ENCODE assay signal across 22 mouse cellular contexts in the genomic region with DNA sequence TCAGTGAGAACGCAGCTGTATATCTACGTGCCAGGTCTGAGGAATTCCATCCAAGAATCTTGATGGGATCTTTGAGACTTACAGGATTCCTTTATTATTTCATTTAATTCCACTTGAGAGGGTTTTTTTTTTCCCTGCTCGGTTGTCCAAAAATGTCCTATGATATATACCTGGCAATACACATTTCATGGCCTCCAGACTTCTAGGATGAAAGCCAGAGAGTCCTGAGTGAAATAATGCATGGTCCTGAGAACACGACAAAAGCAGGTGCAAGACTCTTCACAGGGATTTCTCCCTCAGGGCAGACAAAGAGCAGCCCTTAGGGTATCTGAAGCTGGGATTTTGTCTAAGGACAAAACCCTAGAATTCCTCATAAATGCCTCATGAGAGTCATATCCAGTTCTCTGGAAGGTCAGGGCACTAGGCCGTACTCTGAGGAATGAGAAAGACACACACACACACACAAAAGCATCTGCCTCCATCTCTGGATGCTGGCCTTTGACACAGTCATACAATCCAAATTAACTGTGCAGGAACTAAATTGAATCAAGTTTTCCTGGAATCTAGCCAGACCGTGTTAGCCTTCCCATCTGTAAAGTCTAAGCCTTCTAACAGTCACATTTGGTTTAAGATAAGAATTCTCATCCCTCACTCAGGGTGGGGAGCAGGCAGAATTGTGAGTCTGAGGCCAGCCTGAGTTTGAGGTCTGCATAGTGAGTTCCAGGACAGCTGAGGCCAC. TPM values are rescaled to one million over a fixed set of nuclear protein-coding genes. Genes with fewer than 3 reads are reported as not detected.
DNase-seq lines count a peak whose midpoint lies in the region; ATAC-seq and TF ChIP-seq lines count a peak whose summit lies in the region.
"Had no signal": no experiment of that assay in that cellular context is flagged by ENCODE, and none has a peak within 500 bp of the region (broad histone marks: within the 10 kb centered on the region; RNA-seq: fewer than 3 reads in every experiment).

No protein-coding gene starts in this region.

- intact Hi-C loops in heart, postnatal 25 days (cut with DNase I) = no loop called here

- no peaks in the 10 kb centered on the region for H3K4me1 ChIP-seq in lung, embryonic 14.5 days (ENCODE audit: insufficient read depth)
- H3K4me1 ChIP-seq in heart, embryonic 13.5 days = no peaks in the 10 kb centered on the region
- H3K4me1 ChIP-seq: midbrain, embryonic 15.5 days; neural tube, embryonic 12.5 days had no signal

- peak; percentile 49; the same call in 1 of the 2 replicates for ATAC-seq in lung, embryonic 14.5 days (ENCODE audit: insufficient read depth)
- ATAC-seq in heart, embryonic 13.5 days (ENCODE audit: extremely low read depth, insufficient number of reproducible peaks, low FRiP score, low TSS enrichment) = no peak
- ATAC-seq in megakaryocyte, adult 5-6 weeks (ENCODE audit: poor library complexity, severe bottlenecking) = no peak
- ATAC-seq: activated CD4-positive, CD25-positive, alpha-beta regulatory T cell, adult 4 months; forebrain, embryonic 16.5 days; hindbrain, embryonic 16.5 days; midbrain, embryonic 15.5 days had no signal

- H3K9me3 ChIP-seq in lung, embryonic 14.5 days (ENCODE audit: low read depth, low read length) = no peaks in the 10 kb centered on the region
- no peaks in the 10 kb centered on the region for H3K9me3 ChIP-seq in heart, embryonic 13.5 days
- H3K9me3 ChIP-seq: G1E; midbrain, embryonic 15.5 days; neural tube, embryonic 12.5 days had no signal

- H3K4me2 ChIP-seq in lung, embryonic 14.5 days = no peak overlapping the region
- H3K4me2 ChIP-seq in heart, embryonic 13.5 days = no peak overlapping the region
- H3K4me2 ChIP-seq: midbrain, embryonic 15.5 days; neural tube, embryonic 12.5 days had no signal

- no peak overlapping the region for H3K9ac ChIP-seq in lung, embryonic 14.5 days
- H3K9ac ChIP-seq in heart, embryonic 13.5 days = no peak overlapping the region
- H3K9ac ChIP-seq: liver, embryonic 14.5 days; midbrain, embryonic 15.5 days; neural tube, embryonic 12.5 days had no signal

- H3K36me3 ChIP-seq in lung, embryonic 14.5 days (ENCODE audit: insufficient read depth) = no peaks in the 10 kb centered on the region
- H3K36me3 ChIP-seq in heart, embryonic 13.5 days = no peaks in the 10 kb centered on the region
- H3K36me3 ChIP-seq: G1E; midbrain, embryonic 15.5 days; neural tube, embryonic 12.5 days had no signal

- peak; percentile 3 to 14 for DNase-seq in heart, adult 9 months (ENCODE audit: low spot score in 2 of 2)
- no peak for DNase-seq in heart, postnatal 25 days (ENCODE audit: low spot score)
- DNase-seq in lung, embryonic 14.5 days = peak; percentile 77
- DNase-seq in lung, postnatal 10 days = no peak
- no peak for DNase-seq in frontal cortex, postnatal 10 days (ENCODE audit: low spot score in 2 of 2)
- DNase-seq in layer of hippocampus, adult 9-11 months = no peak
- DNase-seq: cerebellum, adult 8-10 months; gastrocnemius, postnatal 25 days; lung, postnatal 36 days; retina, postnatal 1 day had no signal

- no peaks in the 10 kb centered on the region for H3K27me3 ChIP-seq in lung, embryonic 14.5 days (ENCODE audit: insufficient read depth, low read length)
- no peaks in the 10 kb centered on the region for H3K27me3 ChIP-seq in heart, embryonic 13.5 days (replicated peaks)
- H3K27me3 ChIP-seq: midbrain, embryonic 15.5 days; neural tube, embryonic 12.5 days had no signal

- no peak overlapping the region for H3K4me3 ChIP-seq in lung, embryonic 14.5 days (ENCODE audit: low read depth, low read length)
- no peak overlapping the region for H3K4me3 ChIP-seq in heart, embryonic 13.5 days
- H3K4me3 ChIP-seq: layer of hippocampus, adult 2 months; midbrain, embryonic 15.5 days; neural tube, embryonic 12.5 days had no signal

- WGBS in lung, embryonic 14.5 days = 63% methylated on average over 6 of the region's 6 CpGs
- WGBS in heart, embryonic 13.5 days = 64% methylated on average over 6 of the region's 6 CpGs

- no peak for TF ChIP-seq CTCF in lung, embryonic 14.5 days (IDR thresholded peaks at IDR 0.05; ENCODE audit: low read depth)

- H3K27ac ChIP-seq in lung, embryonic 14.5 days (ENCODE audit: low read depth) = 0 out of 2 replicates have a peak overlapping the region, but pooled peaks have one; percentile 2
- H3K27ac ChIP-seq in heart, embryonic 13.5 days (replicated peaks) = peak overlapping the region; percentile 42
- H3K27ac ChIP-seq: layer of hippocampus, adult 2 months; liver, embryonic 14.5 days; midbrain, embryonic 15.5 days; neural tube, embryonic 12.5 days had no signal

RNA-seq across cellular contexts. Expression of gene Supt20, which starts 34.5 kb away (rescaled TPM):
- 10 to 100 TPM; 18.4 to 18.9 TPM for total RNA-seq in heart, postnatal 25 days (2021)
- polyA plus RNA-seq in lung, embryonic 14.5 days (2014; fragmentation: Nextera tagmentation; extraction: Ambion mirVana) = 103 and 106 TPM in 2 replicates
- 61.4 and 61.9 TPM in 2 replicates for polyA plus RNA-seq in heart, embryonic 13.5 days (2015; fragmentation: Nextera tagmentation; extraction: Ambion mirVana)
- 60.1 and 66.0 TPM in 2 replicates for total RNA-seq in megakaryocyte, adult 5-6 weeks (2015)
- total RNA-seq in megakaryocyte, adult 5-6 weeks (2017) = 39.4 and 40.6 TPM in 2 replicates

RNA-seq across cellular contexts. Expression of gene Gm21958, which starts 56.1 kb away (rescaled TPM):
- total RNA-seq in heart, postnatal 25 days (2021) = not detected
- polyA plus RNA-seq in lung, embryonic 14.5 days (2014; fragmentation: Nextera tagmentation; extraction: Ambion mirVana) = 1.7 TPM in 1 of 2 replicates, not detected in the other
- polyA plus RNA-seq in heart, embryonic 13.5 days (2015; fragmentation: Nextera tagmentation; extraction: Ambion mirVana) = 0.32 and 0.48 TPM in 2 replicates
- not detected in 2 replicates for total RNA-seq in megakaryocyte, adult 5-6 weeks (2015)
- total RNA-seq in megakaryocyte, adult 5-6 weeks (2017) = not detected in 2 replicates
- total RNA-seq: G1E; gastrocnemius, postnatal 25 days; layer of hippocampus, adult 2 months; left cerebral cortex, postnatal 14 days had no signal
- polyA plus RNA-seq: C2C12; forebrain, embryonic 16.5 days; G1E; liver, embryonic 14.5 days; midbrain, embryonic 15.5 days; neural tube, embryonic 12.5 days had no signal

Comparison
In these comparisons a context has a peak if more than half of its experiments do, and no peak if none do; other contexts are left out.
1. DNase-seq: peak in heart, adult 9 months (2 of 2) and lung, embryonic 14.5 days (single experiment); none in heart, postnatal 25 days (single experiment), lung, postnatal 10 days (single experiment), frontal cortex, postnatal 10 days (0 of 2) and layer of hippocampus, adult 9-11 months (single experiment).